Mouse (Mus musculus): ENCODE measurements around the gene Klhl2. TPM values are rescaled to one million over a fixed set of nuclear protein-coding genes. Genes with fewer than 3 reads are reported as not detected.

The Klhl2 gene
- polyA plus RNA-seq, 1 experiment from 2014 or later: 5.4 TPM

DNA sequence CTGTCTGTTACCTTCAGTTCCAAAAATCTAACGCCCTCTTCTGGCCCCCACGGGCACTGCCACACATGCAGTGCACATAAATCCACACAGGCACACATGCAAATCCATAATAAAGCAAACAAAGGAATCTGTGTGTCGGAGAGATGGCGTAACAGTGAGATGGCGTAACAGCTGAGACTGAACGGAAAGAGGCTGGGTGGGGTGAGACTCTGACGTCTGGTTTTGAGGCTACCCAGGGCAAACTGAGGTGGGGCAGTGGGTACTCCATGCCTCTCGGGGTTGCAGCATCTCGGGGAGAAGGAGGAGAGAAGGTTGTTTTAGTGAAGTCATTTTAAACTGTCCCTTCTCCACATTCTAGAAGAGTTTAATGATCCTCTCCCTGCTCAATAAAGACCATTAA is 20.4 kb downstream of the Klhl2 start:
- peaks cover 22% of the 10 kb centered on the region for H3K4me1 ChIP-seq
- no peak overlapping the region for H3K27ac ChIP-seq (replicated peaks)
- peaks cover 52% of the 10 kb centered on the region for H3K36me3 ChIP-seq
- no peak overlapping the region for H3K9ac ChIP-seq
- no peaks in the 10 kb centered on the region for H3K9me3 ChIP-seq
- H3K4me3 ChIP-seq: no peak overlapping the region
- WGBS: 91% methylated on average over 9 of the region's 9 CpGs
- ATAC-seq (ENCODE audit: extremely low read depth, insufficient number of reproducible peaks, low FRiP score, low TSS enrichment): no peak
- H3K27me3 ChIP-seq (replicated peaks): no peaks in the 10 kb centered on the region
- no peak overlapping the region for H3K4me2 ChIP-seq

DNA sequence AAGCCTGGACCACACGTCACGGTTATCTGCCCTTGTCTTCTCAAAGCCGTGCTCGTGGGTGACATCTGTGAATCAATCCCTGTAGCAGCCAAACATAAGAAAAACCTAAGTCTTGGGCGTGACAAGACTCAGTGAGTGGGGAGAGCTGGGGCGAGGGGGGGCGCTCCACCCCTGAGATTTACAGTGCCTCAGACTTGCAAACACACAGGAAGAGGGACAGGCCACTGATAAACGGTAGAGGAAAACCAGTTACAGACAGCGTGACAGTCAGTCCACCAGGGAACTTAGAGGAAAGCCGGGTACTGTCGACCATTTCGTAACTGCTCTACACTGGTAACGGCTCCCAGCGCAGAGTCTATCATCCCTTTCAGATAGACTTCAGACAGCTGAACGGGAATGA is 21.4 kb downstream of the Klhl2 start:
- H3K4me3 ChIP-seq: no peak overlapping the region
- H3K36me3 ChIP-seq: peaks cover 48% of the 10 kb centered on the region
- 68% methylated on average over 15 of the region's 15 CpGs for WGBS
- no peak overlapping the region for H3K27ac ChIP-seq (replicated peaks)
- ATAC-seq (ENCODE audit: extremely low read depth, insufficient number of reproducible peaks, low FRiP score, low TSS enrichment): no peak
- peaks cover 15% of the 10 kb centered on the region for H3K4me1 ChIP-seq
- H3K9me3 ChIP-seq: no peaks in the 10 kb centered on the region
- H3K9ac ChIP-seq: no peak overlapping the region
- H3K27me3 ChIP-seq (replicated peaks): no peaks in the 10 kb centered on the region
- H3K4me2 ChIP-seq: no peak overlapping the region

DNA sequence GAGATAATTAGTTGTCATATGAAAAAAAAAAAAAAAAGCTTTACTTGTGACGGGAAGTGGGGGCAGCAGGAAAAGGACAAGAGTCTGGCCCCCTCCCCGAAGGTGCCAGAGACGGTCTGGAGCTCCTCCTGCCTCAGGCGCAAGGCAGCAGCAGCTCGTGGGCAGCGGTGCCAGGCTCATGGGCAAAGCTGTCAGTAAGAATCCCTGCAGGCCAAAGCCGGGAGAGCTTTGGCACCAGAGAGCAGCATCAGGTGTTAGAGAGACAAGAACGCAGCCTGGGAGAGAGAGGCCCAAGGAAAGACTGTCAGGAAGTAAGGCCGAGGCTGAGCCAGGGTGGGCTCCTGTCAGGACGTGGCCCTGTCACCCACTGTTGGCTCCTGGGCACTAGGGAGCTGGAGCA is 22.5 kb downstream of the Klhl2 start:
- Histone ChIP-seq H3K9ac (no peak overlapping the region), H3K4me3 (no peak overlapping the region), H3K9me3 (no peaks in the 10 kb centered on the region), H3K4me2 (no peak overlapping the region), H3K4me1 (peaks cover 15% of the 10 kb centered on the region), H3K27me3 (replicated peaks) (no peaks in the 10 kb centered on the region), H3K27ac (replicated peaks) (no peak overlapping the region), H3K36me3 (peaks cover 48% of the 10 kb centered on the region)
- WGBS: 85% methylated on average over 10 of the region's 10 CpGs
- ATAC-seq (ENCODE audit: extremely low read depth, insufficient number of reproducible peaks, low FRiP score, low TSS enrichment): no peak

DNA sequence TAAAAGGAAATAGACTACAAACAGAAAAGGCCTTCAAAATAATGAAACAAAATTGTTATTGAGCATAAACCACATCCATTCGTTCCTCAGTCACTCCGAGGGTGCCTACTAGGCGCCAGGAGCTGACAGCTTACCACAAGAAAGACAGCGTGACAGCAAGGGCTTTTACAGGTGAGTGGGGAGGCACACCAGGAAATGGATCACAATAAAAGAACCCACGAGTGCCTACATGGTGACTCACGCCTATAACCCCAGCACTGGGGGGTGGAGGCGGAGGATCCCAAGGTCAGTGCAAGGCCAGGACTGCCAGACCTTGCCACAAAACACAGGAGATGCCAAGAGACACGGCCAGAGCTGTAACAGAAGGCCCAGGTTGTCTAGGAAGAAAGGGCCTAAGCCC is 23.4 kb downstream of the Klhl2 start:
- H3K27me3 ChIP-seq (replicated peaks): no peaks in the 10 kb centered on the region
- H3K9me3 ChIP-seq: no peaks in the 10 kb centered on the region
- H3K4me1 ChIP-seq: peaks cover 15% of the 10 kb centered on the region
- peak overlapping the region; percentile 37 for H3K27ac ChIP-seq (replicated peaks)
- no peak overlapping the region for H3K4me3 ChIP-seq
- ATAC-seq (ENCODE audit: extremely low read depth, insufficient number of reproducible peaks, low FRiP score, low TSS enrichment): no peak
- WGBS: 56% methylated on average over 8 of the region's 8 CpGs
- peaks cover 41% of the 10 kb centered on the region for H3K36me3 ChIP-seq
- no peak overlapping the region for H3K9ac ChIP-seq
- no peak overlapping the region for H3K4me2 ChIP-seq

DNA sequence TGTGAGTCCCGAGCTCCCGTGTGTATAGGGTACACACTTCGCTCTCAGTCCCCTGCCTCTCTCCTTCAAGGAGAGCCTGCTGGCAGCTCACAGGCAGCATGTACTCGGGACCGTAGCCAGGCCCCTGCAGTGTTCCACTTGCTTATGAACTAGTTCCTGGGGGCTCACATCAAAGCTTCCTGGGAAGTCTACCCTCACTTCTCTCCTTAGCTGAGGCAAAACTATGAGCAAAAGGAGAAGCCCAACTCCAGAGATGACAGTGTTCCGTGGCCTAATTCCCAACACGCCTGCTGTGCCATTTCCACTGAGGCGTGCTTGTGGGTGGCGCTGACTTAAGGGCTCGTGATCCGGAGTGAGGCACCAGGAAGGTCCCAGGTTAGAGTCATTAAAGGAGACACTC is 25.9 kb downstream of the Klhl2 start:
- H3K27ac ChIP-seq (replicated peaks): no peak overlapping the region
- 85% methylated on average over 11 of the region's 11 CpGs for WGBS
- H3K36me3 ChIP-seq: peaks cover 23% of the 10 kb centered on the region
- no peak for ATAC-seq (ENCODE audit: extremely low read depth, insufficient number of reproducible peaks, low FRiP score, low TSS enrichment)
- no peaks in the 10 kb centered on the region for H3K9me3 ChIP-seq
- H3K4me3 ChIP-seq: no peak overlapping the region
- H3K27me3 ChIP-seq (replicated peaks): no peaks in the 10 kb centered on the region
- peaks cover 20% of the 10 kb centered on the region for H3K4me1 ChIP-seq
- no peak overlapping the region for H3K9ac ChIP-seq
- no peak overlapping the region for H3K4me2 ChIP-seq

DNA sequence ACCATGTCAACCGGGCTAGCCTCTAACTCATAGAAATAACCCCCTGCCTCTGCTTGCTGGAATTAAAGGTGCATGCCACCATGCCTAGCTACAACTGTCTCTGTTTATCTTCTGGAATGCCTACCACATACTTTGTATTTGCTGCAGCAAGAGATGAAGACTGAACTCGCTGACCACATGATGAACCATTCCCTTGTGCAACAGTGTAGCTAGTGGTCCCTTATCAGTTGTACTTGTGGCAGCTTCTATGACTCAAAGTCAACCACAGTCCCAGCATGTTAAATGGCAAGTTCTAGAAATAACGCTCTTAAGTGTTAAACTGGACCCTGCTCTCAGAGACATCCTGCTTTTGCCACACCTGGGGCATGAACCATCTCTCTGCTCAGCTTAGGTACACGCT is 28.9 kb downstream of the Klhl2 start:
- H3K9ac ChIP-seq: no peak overlapping the region
- no peaks in the 10 kb centered on the region for H3K9me3 ChIP-seq
- ATAC-seq (ENCODE audit: extremely low read depth, insufficient number of reproducible peaks, low FRiP score, low TSS enrichment): no peak
- H3K36me3 ChIP-seq: peaks cover 10% of the 10 kb centered on the region; the same call in 1 of the 2 replicates
- 0 out of 2 replicates have a peak overlapping the region, but pooled peaks have one; percentile 24 for H3K27ac ChIP-seq (replicated peaks)
- H3K4me2 ChIP-seq: no peak overlapping the region
- H3K27me3 ChIP-seq (replicated peaks): no peaks in the 10 kb centered on the region
- H3K4me1 ChIP-seq: peaks cover 11% of the 10 kb centered on the region
- H3K4me3 ChIP-seq: no peak overlapping the region
- WGBS: 68% methylated on average over 4 of the region's 4 CpGs

DNA sequence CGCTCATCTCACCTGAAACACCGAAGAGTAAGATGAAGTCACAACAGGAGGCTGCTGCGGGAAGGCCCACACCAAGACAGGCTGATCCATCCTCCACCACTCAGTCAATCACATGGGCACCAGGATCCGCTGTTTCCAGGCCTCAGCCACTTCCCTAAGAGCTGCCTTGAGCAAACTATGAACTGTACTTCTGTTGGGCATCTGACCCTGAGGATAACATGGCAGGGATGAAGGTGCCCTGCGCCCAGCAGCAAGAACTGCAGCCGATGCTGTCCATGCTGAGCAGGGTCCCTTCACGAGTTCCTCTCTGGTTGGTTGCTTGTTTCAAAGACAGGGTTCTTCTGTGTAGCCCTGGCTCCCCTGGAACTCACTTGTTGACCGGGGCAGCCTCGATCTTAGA is 38.0 kb downstream of the Klhl2 start:
- no peak overlapping the region for H3K4me3 ChIP-seq
- WGBS: 93% methylated on average over 9 of the region's 9 CpGs
- no peaks in the 10 kb centered on the region for H3K27me3 ChIP-seq (replicated peaks)
- H3K36me3 ChIP-seq: peaks cover 22% of the 10 kb centered on the region
- no peaks in the 10 kb centered on the region for H3K9me3 ChIP-seq
- peaks cover 6% of the 10 kb centered on the region for H3K4me1 ChIP-seq
- ATAC-seq (ENCODE audit: extremely low read depth, insufficient number of reproducible peaks, low FRiP score, low TSS enrichment): no peak
- H3K27ac ChIP-seq (replicated peaks): no peak overlapping the region
- H3K9ac ChIP-seq: no peak overlapping the region
- H3K4me2 ChIP-seq: no peak overlapping the region

DNA sequence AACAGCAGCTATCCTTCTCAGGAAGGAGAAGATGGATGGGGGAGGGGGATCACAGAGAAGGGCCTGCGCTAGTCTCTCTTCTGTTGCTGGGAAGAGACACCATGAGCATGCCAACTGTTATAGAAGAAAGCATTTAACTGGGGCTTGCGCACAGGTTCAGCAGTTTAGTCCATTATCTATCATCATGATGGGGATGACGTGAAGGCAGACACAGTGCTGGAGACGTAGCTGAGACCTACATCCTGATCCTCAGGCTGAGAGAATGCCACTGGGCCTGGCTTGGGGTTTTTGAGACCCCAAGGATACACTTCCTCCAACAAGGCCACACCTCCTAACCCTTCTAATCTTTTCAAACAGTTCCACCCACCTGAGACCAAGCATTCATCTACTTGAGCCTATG is 38.7 kb downstream of the Klhl2 start:
- Histone ChIP-seq H3K27me3 (replicated peaks) (no peaks in the 10 kb centered on the region), H3K27ac (replicated peaks) (no peak overlapping the region), H3K36me3 (peaks cover 22% of the 10 kb centered on the region), H3K4me1 (peaks cover 6% of the 10 kb centered on the region), H3K4me3 (no peak overlapping the region), H3K9me3 (no peaks in the 10 kb centered on the region), H3K9ac (no peak overlapping the region), H3K4me2 (no peak overlapping the region)
- no peak for ATAC-seq (ENCODE audit: extremely low read depth, insufficient number of reproducible peaks, low FRiP score, low TSS enrichment)
- WGBS: 89% methylated on average over 4 of the region's 4 CpGs

DNA sequence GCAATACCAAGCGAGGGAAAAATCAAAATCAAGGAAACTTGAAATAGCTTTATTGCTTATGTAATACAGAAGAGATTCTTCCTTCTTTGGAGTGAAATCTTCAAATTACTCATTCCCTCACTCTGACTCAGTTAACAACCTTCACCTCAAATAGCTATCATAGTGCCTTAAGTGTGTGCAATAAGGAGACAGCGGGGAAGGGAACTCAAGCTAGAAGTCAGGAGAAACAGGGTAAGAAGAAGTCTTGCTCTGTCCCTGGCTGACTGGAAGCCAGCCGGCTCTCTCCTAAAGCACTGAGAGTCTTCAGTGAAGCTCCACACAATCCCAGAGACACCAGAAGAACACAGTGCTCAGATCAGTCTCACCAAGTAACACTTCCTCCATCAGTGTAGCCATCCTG is 43.3 kb downstream of the Klhl2 start:
- 76% methylated on average over 3 of the region's 3 CpGs for WGBS
- no peaks in the 10 kb centered on the region for H3K9me3 ChIP-seq
- ATAC-seq (ENCODE audit: extremely low read depth, insufficient number of reproducible peaks, low FRiP score, low TSS enrichment): no peak
- no peak overlapping the region for H3K9ac ChIP-seq
- no peaks in the 10 kb centered on the region for H3K4me1 ChIP-seq
- H3K4me3 ChIP-seq: no peak overlapping the region
- no peak overlapping the region for H3K27ac ChIP-seq (replicated peaks)
- no peak overlapping the region for H3K4me2 ChIP-seq
- peaks cover 13% of the 10 kb centered on the region for H3K36me3 ChIP-seq
- no peaks in the 10 kb centered on the region for H3K27me3 ChIP-seq (replicated peaks)

DNA sequence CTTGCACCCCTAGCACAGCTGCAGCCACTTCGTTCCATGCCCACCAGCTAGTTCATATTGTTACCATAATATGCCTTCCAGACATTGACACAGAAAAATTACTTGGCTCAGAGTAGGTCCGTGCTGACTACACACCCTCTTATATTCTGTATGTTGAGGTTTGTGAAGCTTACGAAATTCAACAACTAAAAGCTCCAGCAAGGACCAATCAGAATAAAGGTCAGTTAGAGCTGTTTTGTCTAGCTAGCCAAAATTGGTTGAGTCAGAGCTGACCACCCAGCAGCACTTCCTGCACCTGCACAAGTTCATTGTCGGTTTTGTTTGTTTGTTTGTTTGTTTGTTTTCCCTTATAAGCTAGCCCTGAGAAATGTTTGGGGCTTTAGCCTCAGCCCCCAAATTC is 44.8 kb downstream of the Klhl2 start:
- Histone ChIP-seq H3K27ac (replicated peaks) (no peak overlapping the region), H3K9ac (no peak overlapping the region), H3K27me3 (replicated peaks) (no peaks in the 10 kb centered on the region), H3K9me3 (no peaks in the 10 kb centered on the region), H3K4me2 (no peak overlapping the region), H3K4me3 (no peak overlapping the region), H3K4me1 (no peaks in the 10 kb centered on the region), H3K36me3 (no peaks in the 10 kb centered on the region)
- ATAC-seq (ENCODE audit: extremely low read depth, insufficient number of reproducible peaks, low FRiP score, low TSS enrichment): no peak
- WGBS: 82% methylated on average over 4 of the region's 4 CpGs

DNA sequence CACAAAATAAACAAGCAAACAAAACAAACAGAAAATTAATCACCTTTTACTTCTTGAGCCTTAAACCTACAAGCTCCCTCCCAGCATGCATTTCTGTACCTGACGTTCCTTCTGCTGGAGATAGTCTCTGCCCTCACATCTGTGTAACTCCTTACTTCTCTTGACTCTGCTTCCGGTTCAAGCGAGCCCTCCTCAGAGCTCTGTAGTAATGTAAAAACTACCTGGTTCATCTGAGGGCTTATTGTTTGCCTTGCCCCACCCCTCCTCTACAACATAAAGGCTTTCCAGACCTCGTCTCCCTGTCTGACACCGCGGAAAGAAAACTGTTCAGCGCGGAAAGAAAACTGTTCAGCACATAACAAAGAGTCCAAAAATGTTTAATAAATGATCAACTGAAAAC is 50.5 kb downstream of the Klhl2 start:
- 88% methylated on average over 8 of the region's 8 CpGs for WGBS
- Histone ChIP-seq H3K4me1 (no peaks in the 10 kb centered on the region), H3K9me3 (no peaks in the 10 kb centered on the region), H3K9ac (no peak overlapping the region), H3K27me3 (replicated peaks) (no peaks in the 10 kb centered on the region), H3K4me3 (no peak overlapping the region), H3K36me3 (no peaks in the 10 kb centered on the region), H3K27ac (replicated peaks) (no peak overlapping the region), H3K4me2 (no peak overlapping the region)
- ATAC-seq (ENCODE audit: extremely low read depth, insufficient number of reproducible peaks, low FRiP score, low TSS enrichment): no peak

DNA sequence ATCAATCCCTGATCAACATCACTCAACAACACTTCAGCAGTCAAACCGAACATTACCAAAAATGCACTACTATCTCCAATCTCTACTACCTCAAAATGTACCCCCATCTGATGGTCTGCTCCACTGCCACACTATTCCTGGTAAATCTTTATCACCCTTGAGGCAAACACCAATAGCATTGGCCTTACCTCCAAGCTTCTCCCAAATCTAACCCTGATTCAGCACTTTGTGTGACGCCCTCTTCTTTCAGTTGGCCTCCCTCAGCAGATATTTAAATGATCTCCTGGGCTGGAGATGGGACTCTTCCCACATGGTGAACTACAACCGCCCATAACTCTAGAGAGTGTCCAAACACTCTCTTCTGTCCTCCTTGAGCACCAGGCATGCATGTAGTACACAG is 51.3 kb downstream of the Klhl2 start:
- no peak overlapping the region for H3K4me3 ChIP-seq
- no peak for ATAC-seq (ENCODE audit: extremely low read depth, insufficient number of reproducible peaks, low FRiP score, low TSS enrichment)
- no peaks in the 10 kb centered on the region for H3K36me3 ChIP-seq
- WGBS: 65% methylated on average over 3 of the region's 3 CpGs
- H3K4me2 ChIP-seq: no peak overlapping the region
- no peak overlapping the region for H3K9ac ChIP-seq
- H3K9me3 ChIP-seq: no peaks in the 10 kb centered on the region
- no peak overlapping the region for H3K27ac ChIP-seq (replicated peaks)
- H3K4me1 ChIP-seq: no peaks in the 10 kb centered on the region
- no peaks in the 10 kb centered on the region for H3K27me3 ChIP-seq (replicated peaks)
